Mouse (Mus musculus): Measurements from ENCODE around the gene Ccser1. TPM values are rescaled to one million over a fixed set of nuclear protein-coding genes. Genes with fewer than 3 reads are reported as not detected.

Ccser1 gene
- 5.1 and 5.2 TPM in 2 replicates for polyA plus RNA-seq (2014; fragmentation: Nextera tagmentation; extraction: Ambion mirVana)

GRCm38 (mm10) chr6:61179949-61180755 lies at the start of gene Ccser1:
Gene Ccser1, plus strand, starts transcription at chr6:61180324.
- no peaks in the 10 kb centered on the region for H3K36me3 ChIP-seq (replicated peaks; ENCODE audit: control insufficient read depth, insufficient read depth, low read depth, low read length)
- H3K9ac ChIP-seq (replicated peaks; ENCODE audit: low read length) = peak within 1 kb of the TSS; percentile 76
- WGBS = 0% methylated on average over 79 of the region's 105 CpGs
- no peaks in the 10 kb centered on the region for H3K4me1 ChIP-seq (ENCODE audit: control insufficient read depth, insufficient read depth, low read length)
- DNase-seq (ENCODE audit: low spot score) = peak; percentile 74
- 0 out of 2 replicates have a peak within 1 kb of the TSS, but pooled peaks have one; percentile 28 for H3K27ac ChIP-seq (replicated peaks; ENCODE audit: low read depth, low read length)
- H3K27me3 ChIP-seq (ENCODE audit: control insufficient read depth, insufficient read depth, low read length) = no peaks in the 10 kb centered on the region
- H3K4me3 ChIP-seq (ENCODE audit: low read depth, low read length) = peak within 1 kb of the TSS; percentile 81
- peak; percentile 93 for ATAC-seq (replicated peaks; ENCODE audit: insufficient number of reproducible peaks, low FRiP score, low TSS enrichment, low read depth)
- H3K4me2 ChIP-seq (ENCODE audit: low read depth, low read length) = peak within 1 kb of the TSS; percentile 99
- H3K9me3 ChIP-seq (replicated peaks; ENCODE audit: control insufficient read depth, low read length) = no peaks in the 10 kb centered on the region

GRCm38 (mm10) chr6:61136436-61136835 lies 43.7 kb upstream of the Ccser1 start:
- H3K4me3 ChIP-seq (ENCODE audit: low read depth, low read length) = no peak overlapping the region
- H3K9me3 ChIP-seq (replicated peaks; ENCODE audit: control insufficient read depth, low read length) = no peaks in the 10 kb centered on the region
- no peak overlapping the region for H3K4me2 ChIP-seq (ENCODE audit: low read depth, low read length)
- no peak overlapping the region for H3K27ac ChIP-seq (replicated peaks; ENCODE audit: low read depth, low read length)
- 85% methylated on average over 2 of the region's 2 CpGs for WGBS
- H3K36me3 ChIP-seq (replicated peaks; ENCODE audit: control insufficient read depth, insufficient read depth, low read depth, low read length) = no peaks in the 10 kb centered on the region
- no peak for DNase-seq (ENCODE audit: low spot score)
- H3K27me3 ChIP-seq (ENCODE audit: control insufficient read depth, insufficient read depth, low read length) = no peaks in the 10 kb centered on the region
- no peak for ATAC-seq (replicated peaks; ENCODE audit: insufficient number of reproducible peaks, low FRiP score, low TSS enrichment, low read depth)
- H3K4me1 ChIP-seq (ENCODE audit: control insufficient read depth, insufficient read depth, low read length) = no peaks in the 10 kb centered on the region
- no peak overlapping the region for H3K9ac ChIP-seq (replicated peaks; ENCODE audit: low read length)

- DNase-seq (ENCODE audit: low spot score) (no peak), ATAC-seq (replicated peaks; ENCODE audit: insufficient number of reproducible peaks, low FRiP score, low TSS enrichment, low read depth) (no peak)
- 79% methylated on average over 1 of the region's 1 CpGs for WGBS
- Histone ChIP-seq H3K27me3 (ENCODE audit: control insufficient read depth, insufficient read depth, low read length) (no peaks in the 10 kb centered on the region), H3K4me1 (ENCODE audit: control insufficient read depth, insufficient read depth, low read length) (no peaks in the 10 kb centered on the region), H3K27ac (replicated peaks; ENCODE audit: low read depth, low read length) (no peak overlapping the region), H3K9me3 (replicated peaks; ENCODE audit: control insufficient read depth, low read length) (no peaks in the 10 kb centered on the region), H3K36me3 (replicated peaks; ENCODE audit: control insufficient read depth, insufficient read depth, low read depth, low read length) (no peaks in the 10 kb centered on the region), H3K9ac (replicated peaks; ENCODE audit: low read length) (no peak overlapping the region), H3K4me2 (ENCODE audit: low read depth, low read length) (no peak overlapping the region), H3K4me3 (ENCODE audit: low read depth, low read length) (no peak overlapping the region)
Measured at GRCm38 (mm10) chr6:61143031-61143430, 37.1 kb upstream of the Ccser1 start.

- no peak for ATAC-seq (replicated peaks; ENCODE audit: insufficient number of reproducible peaks, low FRiP score, low TSS enrichment, low read depth)
- Histone ChIP-seq H3K4me2 (ENCODE audit: low read depth, low read length) (no peak overlapping the region), H3K4me1 (ENCODE audit: control insufficient read depth, insufficient read depth, low read length) (no peaks in the 10 kb centered on the region), H3K36me3 (replicated peaks; ENCODE audit: control insufficient read depth, insufficient read depth, low read depth, low read length) (no peaks in the 10 kb centered on the region), H3K27me3 (ENCODE audit: control insufficient read depth, insufficient read depth, low read length) (no peaks in the 10 kb centered on the region), H3K27ac (replicated peaks; ENCODE audit: low read depth, low read length) (no peak overlapping the region), H3K9me3 (replicated peaks; ENCODE audit: control insufficient read depth, low read length) (no peaks in the 10 kb centered on the region), H3K9ac (replicated peaks; ENCODE audit: low read length) (no peak overlapping the region), H3K4me3 (ENCODE audit: low read depth, low read length) (no peak overlapping the region)
- WGBS = 66% methylated on average over 3 of the region's 3 CpGs
- no peak for DNase-seq (ENCODE audit: low spot score)
Measured at GRCm38 (mm10) chr6:61152924-61153323, 27.2 kb upstream of the Ccser1 start.

- H3K36me3 ChIP-seq (replicated peaks; ENCODE audit: control insufficient read depth, insufficient read depth, low read depth, low read length) = no peaks in the 10 kb centered on the region
- no peak overlapping the region for H3K9ac ChIP-seq (replicated peaks; ENCODE audit: low read length)
- no peaks in the 10 kb centered on the region for H3K9me3 ChIP-seq (replicated peaks; ENCODE audit: control insufficient read depth, low read length)
- H3K27me3 ChIP-seq (ENCODE audit: control insufficient read depth, insufficient read depth, low read length) = no peaks in the 10 kb centered on the region
- DNase-seq (ENCODE audit: low spot score) (no peak), ATAC-seq (replicated peaks; ENCODE audit: insufficient number of reproducible peaks, low FRiP score, low TSS enrichment, low read depth) (no peak)
- no peak overlapping the region for H3K27ac ChIP-seq (replicated peaks; ENCODE audit: low read depth, low read length)
- no peak overlapping the region for H3K4me2 ChIP-seq (ENCODE audit: low read depth, low read length)
- WGBS = 43% methylated on average over 6 of the region's 6 CpGs
- no peaks in the 10 kb centered on the region for H3K4me1 ChIP-seq (ENCODE audit: control insufficient read depth, insufficient read depth, low read length)
- no peak overlapping the region for H3K4me3 ChIP-seq (ENCODE audit: low read depth, low read length)
Measured at GRCm38 (mm10) chr6:61154654-61155053, 25.5 kb upstream of the Ccser1 start.

GRCm38 (mm10) chr6:61155059-61155629 lies 25.0 kb upstream of the Ccser1 start:
- ATAC-seq (replicated peaks; ENCODE audit: insufficient number of reproducible peaks, low FRiP score, low TSS enrichment, low read depth) (no peak; the same call in 1 of the 2 replicates), DNase-seq (ENCODE audit: low spot score) (peak; percentile 24)
- Histone ChIP-seq H3K4me1 (ENCODE audit: control insufficient read depth, insufficient read depth, low read length) (no peaks in the 10 kb centered on the region), H3K4me3 (ENCODE audit: low read depth, low read length) (no peak overlapping the region), H3K27me3 (ENCODE audit: control insufficient read depth, insufficient read depth, low read length) (no peaks in the 10 kb centered on the region), H3K9me3 (replicated peaks; ENCODE audit: control insufficient read depth, low read length) (no peaks in the 10 kb centered on the region), H3K4me2 (ENCODE audit: low read depth, low read length) (no peak overlapping the region), H3K9ac (replicated peaks; ENCODE audit: low read length) (no peak overlapping the region), H3K27ac (replicated peaks; ENCODE audit: low read depth, low read length) (no peak overlapping the region), H3K36me3 (replicated peaks; ENCODE audit: control insufficient read depth, insufficient read depth, low read depth, low read length) (no peaks in the 10 kb centered on the region)
- WGBS = 53% methylated on average over 8 of the region's 8 CpGs

- peak; percentile 27 for DNase-seq (ENCODE audit: low spot score)
Measured at GRCm38 (mm10) chr6:61155718-61156117, 24.4 kb upstream of the Ccser1 start.

GRCm38 (mm10) chr6:61162117-61162516 lies 18.0 kb upstream of the Ccser1 start:
- Histone ChIP-seq H3K4me1 (ENCODE audit: control insufficient read depth, insufficient read depth, low read length) (no peaks in the 10 kb centered on the region), H3K27me3 (ENCODE audit: control insufficient read depth, insufficient read depth, low read length) (no peaks in the 10 kb centered on the region), H3K27ac (replicated peaks; ENCODE audit: low read depth, low read length) (no peak overlapping the region), H3K9ac (replicated peaks; ENCODE audit: low read length) (no peak overlapping the region), H3K36me3 (replicated peaks; ENCODE audit: control insufficient read depth, insufficient read depth, low read depth, low read length) (no peaks in the 10 kb centered on the region), H3K4me3 (ENCODE audit: low read depth, low read length) (no peak overlapping the region), H3K4me2 (ENCODE audit: low read depth, low read length) (no peak overlapping the region), H3K9me3 (replicated peaks; ENCODE audit: control insufficient read depth, low read length) (no peaks in the 10 kb centered on the region)
- ATAC-seq (replicated peaks; ENCODE audit: insufficient number of reproducible peaks, low FRiP score, low TSS enrichment, low read depth) (no peak), DNase-seq (ENCODE audit: low spot score) (no peak)

More at GRCm38 (mm10) chr6:61155718-61156117, 24.4 kb upstream of the Ccser1 start:
- Histone ChIP-seq H3K36me3 (replicated peaks; ENCODE audit: control insufficient read depth, insufficient read depth, low read depth, low read length) (no peaks in the 10 kb centered on the region), H3K9me3 (replicated peaks; ENCODE audit: control insufficient read depth, low read length) (no peaks in the 10 kb centered on the region), H3K9ac (replicated peaks; ENCODE audit: low read length) (no peak overlapping the region), H3K4me2 (ENCODE audit: low read depth, low read length) (no peak overlapping the region), H3K27me3 (ENCODE audit: control insufficient read depth, insufficient read depth, low read length) (no peaks in the 10 kb centered on the region), H3K4me1 (ENCODE audit: control insufficient read depth, insufficient read depth, low read length) (no peaks in the 10 kb centered on the region), H3K27ac (replicated peaks; ENCODE audit: low read depth, low read length) (no peak overlapping the region), H3K4me3 (ENCODE audit: low read depth, low read length) (no peak overlapping the region)
- no peak for ATAC-seq (replicated peaks; ENCODE audit: insufficient number of reproducible peaks, low FRiP score, low TSS enrichment, low read depth)

Measured in embryonic facial prominence, embryonic 11.5 days (tissue).